Mouse (Mus musculus) spleen, adult 2 months (tissue): ENCODE results near the gene 1700088E04Rik.

ENCODE experiments used
- CTCF ChIP-seq: fragments of 200-500 bp; IDR thresholded peaks from 2 replicates; pipeline ENCODE4 v1.5.1; 2011; ENCODE audit warnings: mild to moderate bottlenecking, inconsistent platforms; ENCODE audit not compliant: insufficient read depth, insufficient read length, insufficient replicate concordance; ENCODE audit errors: extremely low read depth
- POLR2A ChIP-seq: fragments of 200-500 bp; IDR thresholded peaks from 2 replicates; pipeline ENCODE4 v1.6.1; 2011; ENCODE audit warnings: low read depth, low read length, inconsistent platforms

GRCm38 (mm10) chr15:79119491-79119890, 21.6 kb downstream of the 1700088E04Rik start:
- no peak for TF ChIP-seq POLR2A
- no peak for TF ChIP-seq CTCF
